Mouse (Mus musculus): Measurements from ENCODE around the gene Zbtb2.
"Not testable (repeated sequence)": the region's sequence is repeated elsewhere in the genome, so short reads cannot be mapped to it uniquely, and the experiment has no call there.

The Zbtb2 gene

DNA sequence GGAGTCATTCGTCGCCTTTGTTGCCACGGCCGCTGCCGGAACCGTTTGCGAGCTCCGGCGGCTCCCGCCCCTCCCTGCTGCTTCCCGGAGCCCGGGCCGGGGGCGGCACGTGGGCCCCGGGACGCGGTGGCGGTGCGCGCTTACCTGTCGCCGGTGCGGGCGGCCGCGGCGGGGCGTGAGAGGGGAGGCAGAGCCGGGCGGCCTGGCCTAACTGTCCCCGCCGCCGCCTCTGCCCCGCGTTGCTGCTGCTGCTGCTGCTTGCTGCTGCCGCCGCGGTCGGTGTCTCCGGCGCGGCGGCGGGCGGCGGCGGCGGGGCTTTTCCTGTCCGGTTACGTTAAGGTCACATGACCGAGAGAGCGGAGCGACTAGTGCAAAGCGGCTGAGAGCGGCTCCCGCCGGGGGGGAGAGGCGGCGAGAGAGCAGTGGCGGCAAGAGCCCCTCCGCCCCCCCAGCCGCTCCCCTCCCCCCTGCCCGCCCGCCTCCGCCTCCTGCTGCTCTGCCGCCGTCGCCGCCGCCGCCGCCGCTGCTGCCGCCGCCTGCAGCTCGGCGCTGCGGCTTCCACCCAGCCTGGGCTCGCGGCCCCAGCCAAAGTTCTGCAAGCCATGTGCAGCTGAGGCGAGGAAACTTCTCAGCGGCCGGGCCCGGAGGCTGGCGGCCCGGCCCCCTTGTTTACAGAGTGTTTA, at the start of gene Zbtb2:
Gene Zbtb2 (minus strand): TSS at position 408 of the 683 bp plus-strand sequence.
- DNase-seq, result peak; percentile 76

DNA sequence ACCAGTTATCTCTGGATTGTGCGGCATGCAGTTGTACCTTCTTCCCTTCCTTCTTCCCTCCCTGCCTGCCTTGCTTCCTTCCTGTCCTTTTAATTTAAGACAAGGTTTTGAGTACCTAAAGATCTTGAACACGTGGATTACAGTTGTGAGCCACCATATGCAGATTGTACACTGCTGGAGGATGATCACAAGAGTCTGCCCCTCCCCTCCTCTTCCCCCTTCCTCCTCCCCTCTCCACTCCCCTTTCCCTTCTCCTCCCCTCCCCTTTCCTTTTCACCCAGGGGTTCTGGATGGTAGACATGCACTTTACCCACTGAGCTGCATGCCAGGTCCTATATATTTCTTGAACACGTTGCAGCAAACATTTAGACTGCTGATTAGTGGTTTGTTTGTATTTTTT, 47.5 kb upstream of the Zbtb2 start:
- no peak for DNase-seq

DNA sequence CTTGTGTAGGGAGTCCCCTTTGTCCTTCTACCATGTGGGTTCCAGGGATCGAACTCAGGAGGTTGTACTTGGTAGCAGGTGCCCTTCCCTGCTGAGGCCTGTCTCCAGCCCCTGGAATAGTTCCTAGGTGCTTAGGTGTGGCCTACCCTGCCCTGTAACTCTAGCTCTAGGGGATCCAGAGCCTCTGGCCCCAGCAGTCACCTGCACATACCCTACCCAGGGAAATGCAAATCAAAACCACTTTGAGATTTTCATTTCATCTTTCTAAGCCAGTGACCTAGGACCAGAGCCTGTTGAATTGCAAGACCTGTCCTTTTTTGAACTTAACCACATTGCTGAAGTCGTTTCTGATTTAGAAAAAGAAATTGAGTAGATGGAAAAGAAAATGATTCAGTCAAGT, 46.0 kb upstream of the Zbtb2 start:
- DNase-seq, result not testable (repeated sequence)

DNA sequence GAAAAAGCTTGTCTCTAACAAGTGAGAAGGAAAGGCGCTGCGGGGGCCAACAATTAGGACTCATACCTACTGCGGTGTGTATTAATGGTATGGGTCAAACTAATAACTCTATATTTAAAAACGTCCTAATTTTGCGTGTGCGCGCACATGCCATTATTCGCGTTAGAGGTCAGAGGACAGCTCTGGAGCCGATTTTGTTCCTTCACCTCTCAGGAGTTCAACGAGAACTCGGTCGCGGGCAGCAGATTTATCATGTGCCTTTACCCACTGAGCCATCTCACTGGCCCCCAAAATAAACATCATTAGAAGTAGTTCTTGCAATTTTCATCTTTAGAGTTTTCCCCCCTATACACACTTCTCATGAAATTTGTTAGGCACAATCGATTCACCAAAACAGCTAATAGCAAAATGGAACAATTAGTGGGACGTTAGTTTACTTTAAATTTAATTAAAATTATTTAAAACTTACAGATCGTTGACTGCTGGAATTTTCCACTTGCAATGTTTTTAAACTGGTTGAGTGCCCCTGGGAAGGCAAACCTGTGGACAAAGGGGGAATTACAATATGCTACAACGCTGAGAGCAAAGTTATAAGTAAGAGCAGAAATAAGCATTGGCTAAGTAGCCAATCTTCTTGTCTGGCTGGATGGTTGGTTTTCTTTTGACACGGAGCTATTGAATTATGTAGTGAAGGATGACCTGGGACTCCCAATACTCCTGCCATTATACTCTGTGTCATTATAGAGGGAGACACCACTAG, 45.3 kb upstream of the Zbtb2 start:
- DNase-seq, result no peak

DNA sequence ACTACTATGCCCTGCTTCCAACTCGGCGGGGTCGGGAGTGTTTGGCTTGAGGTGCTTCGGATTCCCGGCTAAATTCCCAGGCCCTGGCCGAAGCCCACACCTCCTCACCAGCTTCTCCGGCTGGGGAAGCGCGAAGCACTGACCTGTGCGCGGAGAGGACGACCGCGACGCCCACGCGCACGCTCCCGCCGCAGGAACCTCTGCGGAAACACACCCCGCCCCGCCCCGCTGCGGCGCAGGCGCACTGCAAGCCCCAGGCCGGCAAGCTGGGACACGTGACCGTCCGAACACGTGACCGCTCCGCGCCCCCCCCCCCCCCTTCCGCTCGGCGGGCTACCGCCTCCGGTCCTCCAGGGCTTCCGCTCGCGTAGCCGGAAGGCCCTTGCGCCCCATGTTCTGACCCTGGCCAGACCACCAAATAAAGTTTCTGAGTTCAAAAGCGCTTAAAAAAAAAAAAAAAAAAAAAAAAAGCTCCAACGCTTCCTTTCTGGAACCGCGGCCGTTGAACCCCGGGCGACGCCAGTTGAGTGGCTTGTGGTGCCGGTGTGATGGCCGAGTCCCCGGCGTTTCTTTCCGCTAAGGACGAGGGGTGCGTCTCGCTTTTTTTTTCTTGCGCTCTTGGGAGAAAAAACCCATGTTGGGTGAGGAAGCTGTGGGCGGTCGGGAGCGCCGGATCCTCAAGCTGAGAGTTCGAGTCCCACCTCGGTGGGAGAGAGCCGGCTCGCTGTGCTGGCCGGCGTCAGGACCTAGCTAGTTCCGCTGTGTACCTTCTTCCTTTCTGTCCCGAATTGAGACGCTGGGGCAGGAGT, 44.4 kb upstream of the Zbtb2 start, which contains the start of the genes Rmnd1 and Armt1:
Gene Rmnd1 (minus strand): TSS at position 266 of the 809 bp plus-strand sequence.
Gene Armt1 (plus strand): TSS at position 345 of the 809 bp plus-strand sequence.
- peak; percentile 94 for DNase-seq

DNA sequence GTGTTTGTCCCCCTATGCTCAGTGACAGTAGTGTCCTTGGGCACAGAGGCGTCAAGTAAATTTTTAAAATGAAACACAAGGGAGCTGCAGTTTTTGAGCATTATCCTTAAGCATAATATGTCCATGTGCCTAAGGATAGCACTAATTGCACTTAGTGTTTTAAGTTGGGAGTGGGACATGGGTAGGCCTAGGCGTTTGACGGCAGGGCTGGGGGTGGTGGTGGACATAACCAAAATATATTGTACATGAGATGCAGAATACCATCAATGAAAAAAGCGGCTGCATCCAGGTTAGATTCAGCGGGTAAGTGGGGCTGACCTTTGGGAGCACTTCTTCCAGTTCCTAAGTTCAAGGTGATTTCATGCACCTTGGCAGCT, 43.8 kb upstream of the Zbtb2 start:
- no peak for DNase-seq

DNA sequence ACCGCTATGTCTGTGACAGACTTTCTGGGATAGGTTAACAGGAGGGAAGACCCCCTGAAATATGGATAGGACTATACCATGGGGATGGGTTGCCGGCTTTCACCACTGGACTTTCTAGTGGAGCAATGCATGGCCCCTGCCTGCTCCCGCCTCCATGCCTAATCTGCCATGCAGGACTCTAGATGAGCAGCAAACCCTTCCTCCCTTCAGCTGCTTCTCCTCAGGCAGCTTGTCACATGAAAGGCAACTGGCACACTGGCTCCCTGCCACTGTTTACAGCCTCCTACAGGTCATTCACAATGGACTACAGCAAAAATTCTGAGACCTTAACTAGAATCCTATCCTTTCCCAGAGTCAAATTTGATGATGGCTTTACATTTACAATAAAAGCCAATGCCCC, 42.9 kb upstream of the Zbtb2 start:
- DNase-seq, result peak; percentile 34

DNA sequence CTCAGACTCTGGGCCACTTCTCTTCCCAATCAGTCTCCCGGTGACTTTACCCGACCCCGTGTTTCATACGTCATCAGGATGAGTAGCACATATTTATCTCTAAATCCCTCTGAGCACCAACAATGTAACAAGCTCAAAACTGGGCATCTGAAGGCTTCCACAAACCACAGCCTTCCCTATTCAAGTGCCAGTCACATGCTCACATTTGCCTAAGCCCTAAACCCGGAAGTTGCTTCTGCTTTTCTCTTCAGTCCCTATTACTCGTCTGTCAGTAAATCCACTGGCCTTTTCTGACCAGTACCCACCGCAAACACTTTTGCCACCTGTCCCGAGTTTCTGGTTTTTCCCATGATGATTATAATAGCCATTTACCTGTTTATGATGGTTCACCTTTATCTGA, 42.5 kb upstream of the Zbtb2 start:
- DNase-seq, result no peak

DNA sequence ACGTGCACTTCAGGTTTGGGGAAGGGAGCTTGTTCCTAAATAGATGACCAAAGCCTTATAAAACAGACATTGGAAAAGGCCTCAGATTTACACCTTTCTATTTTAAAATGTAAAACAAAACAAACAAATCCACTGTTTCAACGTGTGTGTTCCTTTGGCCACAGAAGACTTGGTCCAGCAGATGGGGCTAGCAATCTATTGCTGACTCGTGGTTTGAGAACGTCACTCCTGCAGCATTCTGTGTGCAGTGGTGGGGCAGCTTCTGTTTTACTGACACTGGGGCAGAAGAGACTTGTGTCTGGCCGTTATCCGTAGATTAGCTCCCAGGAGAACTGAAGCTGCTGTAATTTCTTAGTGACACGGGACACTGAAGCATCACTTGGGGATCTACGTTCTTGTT, 37.3 kb upstream of the Zbtb2 start:
- no peak for DNase-seq

DNA sequence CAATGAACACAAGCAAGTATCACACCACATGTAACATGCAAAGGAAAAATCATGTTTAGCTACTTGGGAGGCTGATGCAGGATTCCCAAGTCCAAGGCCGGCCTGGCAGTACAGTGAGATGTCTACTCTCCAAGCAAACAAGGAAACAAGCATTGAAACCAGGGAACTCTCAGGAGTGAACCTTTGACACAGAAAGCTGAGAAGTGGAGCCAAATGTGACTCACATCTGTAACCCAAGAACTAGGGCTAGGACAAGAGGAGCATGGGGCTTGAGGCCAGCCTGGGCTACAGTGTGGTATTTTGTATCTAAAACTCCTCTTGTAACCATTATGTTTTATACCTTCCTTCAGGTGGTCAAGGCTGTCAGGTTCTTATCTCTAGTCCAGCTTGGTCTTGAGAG, 19.3 kb upstream of the Zbtb2 start:
- no peak for DNase-seq

DNA sequence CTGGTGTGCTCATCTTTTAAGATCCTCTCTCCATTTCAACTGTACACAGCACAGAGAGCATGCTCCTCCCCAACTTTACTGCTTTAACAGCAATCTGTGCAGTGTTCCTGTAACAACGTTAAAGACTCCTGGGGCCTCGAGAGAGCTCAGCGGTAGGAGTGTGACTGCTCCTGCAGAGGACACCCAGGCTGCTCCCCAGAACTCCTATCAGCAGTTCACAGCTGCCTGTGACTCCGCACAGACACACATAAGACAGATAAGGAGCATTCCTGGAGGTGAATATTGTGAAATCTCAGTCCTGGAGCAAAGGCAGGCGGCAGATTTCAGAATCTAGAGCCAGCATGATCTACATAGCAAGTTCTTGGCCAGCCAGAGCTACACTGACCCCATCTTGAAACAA, 17.6 kb upstream of the Zbtb2 start:
- no peak for DNase-seq

DNA sequence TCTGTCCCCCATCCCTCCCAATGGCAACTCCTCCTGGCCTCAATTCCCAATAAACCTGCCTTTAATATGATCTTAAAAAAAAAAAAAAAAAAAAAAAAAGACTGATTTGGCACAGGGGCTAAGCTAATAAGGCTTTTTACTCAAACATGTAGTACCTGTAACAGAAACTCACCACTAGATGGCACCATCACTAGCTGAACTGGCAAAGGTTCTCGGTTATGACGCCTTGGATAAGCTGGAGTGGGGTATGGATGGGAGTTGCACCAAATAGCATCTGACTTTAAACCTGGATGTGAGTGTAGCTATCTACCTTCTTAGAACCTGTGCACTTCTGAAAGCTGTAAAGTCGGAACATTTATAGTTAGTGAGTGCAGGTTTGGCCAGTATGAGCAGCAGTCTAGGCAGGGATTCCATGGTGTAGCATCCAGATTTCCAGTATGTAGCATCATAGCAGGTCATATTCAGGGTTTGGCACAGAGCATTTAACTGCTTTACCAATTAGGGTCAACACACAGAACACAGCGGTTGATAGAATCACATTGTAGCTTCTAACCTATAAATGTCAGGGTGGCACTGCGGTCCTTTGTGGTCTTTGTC, 17.1 kb upstream of the Zbtb2 start:
- no peak for DNase-seq

DNA sequence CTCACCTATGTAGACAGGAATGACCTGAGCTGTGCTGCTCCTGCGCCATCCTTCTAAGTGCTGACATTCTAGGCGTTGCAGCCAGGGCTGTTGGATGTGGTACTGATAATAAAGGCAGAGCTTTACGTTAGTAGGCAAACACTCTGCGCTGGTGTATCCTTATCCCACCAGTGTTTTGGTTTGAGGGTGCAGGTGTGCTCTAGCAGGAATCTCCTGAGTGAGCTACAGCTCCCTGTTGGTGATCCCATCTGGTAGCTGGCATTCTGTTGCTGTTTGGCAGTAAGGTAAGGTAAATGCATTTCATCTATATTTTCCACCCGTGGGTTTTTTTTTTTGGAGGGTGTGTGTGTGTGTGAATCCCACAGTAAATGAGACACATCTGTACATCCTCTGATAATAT, 10.2 kb upstream of the Zbtb2 start:
- no peak for DNase-seq

DNA sequence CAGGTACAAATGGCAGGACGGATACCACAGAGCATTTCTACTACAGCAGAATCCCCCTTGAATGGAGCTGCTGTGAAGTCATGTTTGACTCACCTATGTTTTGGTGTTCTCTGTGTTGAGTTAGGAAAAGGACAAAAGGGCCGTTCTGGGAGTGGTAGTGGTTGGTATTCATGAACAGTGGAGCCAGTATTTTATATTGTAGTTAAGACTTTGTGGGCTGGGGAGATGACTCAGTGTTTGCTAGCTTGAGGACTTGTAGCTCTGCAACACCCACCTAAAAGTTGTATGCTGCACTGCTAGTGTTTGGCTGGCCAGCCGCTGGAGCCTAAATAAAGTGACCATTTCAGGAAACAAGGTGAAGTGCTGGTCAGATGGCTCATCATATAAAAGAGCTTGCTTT, 7.4 kb upstream of the Zbtb2 start:
- no peak for DNase-seq

DNA sequence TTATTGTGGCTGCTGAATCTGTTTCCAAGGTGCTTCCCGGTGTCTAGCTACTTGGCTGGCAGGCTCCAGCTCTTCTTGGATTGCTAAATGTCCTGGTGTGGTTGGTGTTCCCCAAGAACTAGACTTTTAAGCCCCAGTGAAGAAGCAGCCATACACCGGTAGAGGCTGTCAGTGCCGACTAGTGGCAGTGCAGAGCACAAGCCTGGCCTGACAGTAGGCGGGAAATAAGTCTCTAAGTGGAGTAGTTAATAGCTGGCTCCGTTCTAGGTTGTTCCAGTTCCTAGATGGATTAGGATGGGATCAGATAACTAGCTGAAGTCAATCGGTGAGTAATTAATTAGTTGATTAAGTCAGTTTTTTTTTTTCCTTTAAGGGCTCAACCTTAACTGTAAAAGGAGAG, 3.9 kb upstream of the Zbtb2 start:
- DNase-seq, result peak; percentile 45

DNA sequence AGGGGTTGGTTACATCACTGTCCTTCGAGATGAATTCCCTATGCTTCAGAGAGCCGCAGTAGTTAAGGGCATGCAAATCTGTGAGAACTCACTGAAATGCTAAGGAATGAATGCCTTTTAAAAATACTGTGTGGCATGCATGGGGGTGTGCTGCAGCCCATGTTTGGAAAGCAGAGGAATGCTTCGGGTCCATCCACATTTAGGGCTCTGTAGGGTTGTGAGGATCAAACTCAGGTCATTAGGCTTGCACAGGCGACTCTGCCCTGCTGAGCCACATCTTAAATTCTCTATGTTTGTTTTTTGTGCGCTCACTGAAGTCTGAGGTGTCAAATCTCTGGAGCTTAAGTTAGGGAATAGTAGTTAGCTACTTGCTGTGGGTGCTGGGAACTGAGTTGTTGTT, 3.2 kb upstream of the Zbtb2 start:
- DNase-seq, result no peak

DNA sequence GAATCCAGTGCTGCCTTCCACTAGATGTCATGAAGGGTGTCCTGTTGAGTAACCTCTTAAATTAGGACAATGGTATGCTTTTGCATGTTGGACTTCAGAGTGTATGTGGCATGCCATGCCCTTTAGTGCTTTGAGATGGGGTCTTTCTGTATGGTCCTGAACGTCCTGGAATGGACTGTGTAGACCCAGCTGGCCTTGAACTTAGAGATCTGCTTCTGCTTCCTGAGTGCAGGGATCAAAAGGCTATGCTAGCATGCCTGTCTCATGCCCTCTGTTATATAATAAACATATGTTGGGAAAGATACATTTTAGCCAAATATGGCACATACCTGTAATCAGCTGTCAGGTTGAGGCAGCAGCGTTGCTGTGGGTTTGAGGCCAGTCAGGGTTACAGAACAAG, 2.6 kb upstream of the Zbtb2 start:
- DNase-seq, result no peak

DNA sequence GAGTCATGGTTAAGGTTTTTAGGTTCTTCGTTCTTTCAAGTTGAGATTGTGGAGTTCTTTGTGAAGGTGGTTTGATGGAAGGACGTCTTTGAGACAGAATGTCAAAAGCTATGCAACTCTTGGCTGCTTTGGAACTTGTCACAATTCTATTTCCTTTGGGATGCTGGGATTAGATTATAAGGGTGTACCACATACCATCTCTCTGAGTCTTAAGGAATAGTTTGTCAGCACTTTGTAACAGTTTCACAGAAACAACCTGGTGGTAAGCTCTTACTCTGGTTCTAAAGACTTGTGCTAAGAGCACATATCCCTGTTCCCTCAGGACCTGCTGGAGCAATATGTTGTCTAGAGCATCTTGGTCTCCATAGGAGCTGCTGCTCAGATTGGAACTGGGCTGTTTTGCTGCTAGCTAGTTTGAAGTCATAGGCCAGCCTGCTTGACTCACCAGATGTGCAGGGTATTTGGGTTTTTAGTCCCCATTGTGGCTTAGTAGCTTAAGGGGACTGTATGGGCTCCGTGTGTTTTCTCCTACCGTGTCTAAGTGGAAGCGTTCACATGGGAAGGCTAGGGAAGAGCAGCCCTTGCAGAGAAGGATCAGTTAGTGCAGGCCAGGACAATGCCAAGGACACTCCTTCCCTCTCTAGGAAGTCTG, 1.7 kb upstream of the Zbtb2 start:
- DNase-seq, result no peak

DNA sequence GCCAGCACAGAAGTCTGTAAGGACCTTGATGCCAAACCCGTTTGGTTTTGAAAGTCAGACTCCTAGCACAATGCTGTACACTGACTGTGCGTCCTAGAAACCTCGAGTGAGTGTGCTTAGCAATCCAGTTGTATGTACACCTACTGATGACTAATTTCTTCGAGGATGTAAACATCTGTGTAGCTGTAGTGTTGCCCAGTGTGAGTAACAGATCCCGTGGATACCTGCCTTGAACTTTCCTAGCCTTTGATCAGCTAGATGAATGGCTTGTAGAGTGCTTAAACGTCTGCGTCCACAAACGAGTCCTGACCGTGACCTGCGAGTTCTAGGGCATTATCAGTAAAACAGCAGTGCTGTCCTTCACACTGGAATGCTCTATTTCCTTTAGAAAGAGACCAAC, 1.1 kb upstream of the Zbtb2 start:
- no peak for DNase-seq

DNA sequence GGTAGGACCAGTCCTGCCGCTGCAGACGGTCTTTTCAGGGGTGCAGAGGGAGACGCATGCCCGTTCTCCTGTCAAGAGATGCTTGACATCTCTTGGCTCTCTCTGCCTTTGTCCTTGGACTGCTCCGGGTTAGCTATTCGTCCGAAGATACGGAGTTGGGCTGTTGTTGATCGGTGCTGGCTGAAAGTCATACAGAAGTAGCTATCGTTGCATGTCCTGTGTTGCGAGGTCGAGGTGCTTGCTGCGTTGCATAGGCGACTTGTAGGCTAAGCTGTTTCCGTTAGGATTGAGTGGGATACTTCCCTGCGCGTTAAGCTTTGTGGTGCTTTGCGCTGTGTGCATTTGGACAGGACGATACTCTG, 457 bp upstream of the Zbtb2 start:
- peak; percentile 60 for DNase-seq

DNA sequence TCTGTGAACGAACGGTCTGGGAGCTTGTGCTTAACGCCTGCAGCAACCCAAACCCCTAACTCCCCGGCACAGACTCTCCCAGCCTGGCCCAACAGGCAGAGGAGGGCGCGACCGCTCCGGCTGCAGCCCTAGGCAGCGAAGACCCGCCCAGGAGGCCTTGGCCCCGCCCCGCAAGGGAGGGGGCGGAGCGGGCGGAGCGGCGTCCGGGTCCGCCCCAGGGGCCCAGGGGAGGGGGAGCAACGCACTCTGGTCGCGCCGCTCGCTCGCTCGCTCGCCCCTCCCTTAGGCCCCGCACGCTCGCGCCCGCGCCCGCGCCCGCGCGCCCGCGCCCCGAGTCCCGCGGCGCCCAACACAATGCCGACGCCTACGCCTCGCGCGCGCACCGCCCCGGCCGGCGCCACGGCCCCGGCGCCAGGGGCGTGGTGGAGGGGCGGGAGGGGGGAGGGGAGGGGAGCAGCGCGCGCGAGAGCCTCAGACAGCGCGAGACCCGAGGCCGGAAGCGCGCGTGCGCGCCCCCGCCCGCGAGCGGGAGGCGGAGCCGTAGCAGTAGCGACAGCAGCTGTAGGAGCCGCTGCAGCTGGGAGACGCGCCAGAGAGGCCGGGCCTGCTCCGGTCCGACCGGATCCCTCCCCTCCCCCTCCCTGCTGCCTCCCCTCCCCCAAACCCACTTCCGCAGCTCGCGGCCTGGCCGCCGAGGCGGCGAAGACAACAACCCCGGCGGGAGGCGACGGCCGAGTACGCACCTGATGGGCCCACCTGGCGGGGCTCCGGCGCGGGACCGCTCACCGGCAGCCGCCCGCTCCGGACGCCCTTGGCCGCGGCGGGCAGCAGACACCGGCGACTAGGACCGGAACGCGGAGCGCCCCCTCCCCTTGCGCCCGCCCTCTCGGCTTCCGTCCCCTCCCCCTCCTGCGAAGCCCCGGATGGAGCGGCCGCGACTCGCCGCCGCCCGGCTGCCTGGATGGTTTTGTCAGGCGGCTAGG, 1.0 kb downstream of the Zbtb2 start:
- peak; percentile 94 for DNase-seq

DNA sequence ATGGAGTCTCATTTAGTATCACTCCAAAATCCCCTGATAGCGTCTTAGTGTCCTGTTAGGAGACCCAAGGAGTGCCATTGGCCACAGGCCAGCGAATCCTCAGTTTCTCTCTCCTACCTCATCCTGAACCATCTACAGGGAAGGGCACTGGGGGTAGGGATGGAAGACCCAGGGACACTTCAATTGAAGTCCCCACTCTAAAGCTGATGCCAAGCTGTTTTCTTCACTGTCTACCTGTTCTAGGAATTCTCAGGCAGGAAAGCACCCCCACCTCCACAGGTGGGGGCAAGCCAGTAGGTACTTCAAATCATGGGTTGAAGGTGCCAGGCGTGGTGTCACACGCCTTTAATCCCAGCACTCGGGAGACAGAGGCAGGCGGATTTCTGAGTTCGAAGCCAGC, 3.7 kb downstream of the Zbtb2 start:
- no peak for DNase-seq
